Mouse (Mus musculus): ENCODE data around the gene Mllt10. TPM values are rescaled to one million over a fixed set of nuclear protein-coding genes. Genes with fewer than 3 reads are reported as not detected.

Mllt10 gene
- polyA plus RNA-seq, 1 experiment: 433 TPM

DNA sequence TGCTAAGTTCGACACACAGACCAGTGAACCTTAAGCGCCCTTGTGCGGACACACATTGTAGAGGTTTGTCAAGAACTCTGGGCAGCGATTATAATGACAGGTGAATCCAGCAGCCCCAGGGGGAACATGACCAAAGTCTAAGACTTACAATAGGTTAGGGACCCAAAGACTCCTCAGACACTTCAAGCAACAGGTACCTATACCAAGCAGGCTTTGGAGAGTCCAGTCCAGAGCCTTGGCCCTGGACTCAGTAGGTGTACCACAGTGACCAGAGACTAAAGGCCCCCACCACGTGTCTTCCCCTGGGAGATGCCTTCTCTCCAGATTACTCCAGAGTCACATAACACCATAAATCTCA lies 22.5 kb upstream of the Mllt10 start:
- H3K4me1 ChIP-seq (ENCODE audit: control insufficient read depth, insufficient read depth, low read length): peaks cover 5% of the 10 kb centered on the region; the same call in 1 of the 2 replicates
- H3K4me3 ChIP-seq (ENCODE audit: insufficient read depth, low read depth, low read length): no peak overlapping the region
- 94% methylated on average over 5 of the region's 5 CpGs for WGBS
- H3K27ac ChIP-seq (ENCODE audit: insufficient read depth, low read depth, low read length): no peak overlapping the region
- TF ChIP-seq POLR2A (IDR thresholded peaks at IDR 0.05; ENCODE audit: insufficient read depth, low read depth, low read length): no peak
- no peak for TF ChIP-seq CTCF (IDR thresholded peaks at IDR 0.05; ENCODE audit: insufficient read depth, low read depth, low read length)

DNA sequence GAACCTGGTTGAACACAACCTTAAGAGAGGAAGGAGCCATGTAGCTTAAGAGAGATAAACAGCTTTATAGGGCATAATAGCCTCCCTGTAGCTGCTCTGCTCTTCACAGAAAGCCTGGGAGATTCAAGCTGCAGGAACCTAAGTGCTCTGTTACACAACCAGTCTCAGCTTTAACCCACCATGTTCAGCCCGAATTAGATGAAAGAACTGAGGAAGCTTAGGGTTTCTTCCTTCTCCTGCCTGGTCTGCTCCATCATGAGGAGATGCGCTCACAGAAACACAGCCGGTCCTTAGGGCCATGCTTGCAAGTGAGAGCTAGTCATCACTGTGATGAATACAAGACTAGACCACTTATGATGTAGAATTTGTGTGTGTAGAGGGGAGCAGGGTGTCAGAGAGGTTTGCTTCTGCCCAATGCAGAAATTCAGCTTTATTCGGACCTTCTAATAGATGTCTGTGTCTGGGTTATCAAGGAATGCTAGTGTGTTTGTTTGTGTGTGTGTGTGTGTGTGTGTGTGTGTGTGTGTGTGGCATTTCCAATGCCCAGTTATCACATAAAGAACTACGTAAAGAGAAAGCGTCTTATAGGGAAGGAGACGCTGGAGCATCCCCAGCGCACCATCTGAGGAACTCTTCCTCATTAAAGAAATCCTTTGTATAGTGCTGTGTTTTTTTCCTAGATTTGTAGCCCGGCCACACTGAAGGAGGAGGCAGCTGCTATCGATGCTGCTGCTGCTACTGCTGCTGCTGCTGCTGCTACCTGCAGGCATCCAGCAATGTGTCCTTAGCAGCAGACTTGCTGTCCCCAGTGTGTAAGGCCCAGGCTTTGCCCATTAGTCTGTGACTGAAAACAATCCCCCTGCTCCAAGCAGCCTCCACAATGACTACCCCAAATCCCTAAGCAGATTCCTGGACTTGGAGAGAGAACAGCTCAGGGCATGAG lies 21.6 kb upstream of the Mllt10 start:
- Histone ChIP-seq H3K27ac (ENCODE audit: insufficient read depth, low read depth, low read length) (no peak overlapping the region), H3K4me3 (ENCODE audit: insufficient read depth, low read depth, low read length) (no peak overlapping the region), H3K4me1 (ENCODE audit: control insufficient read depth, insufficient read depth, low read length) (peaks cover 5% of the 10 kb centered on the region; the same call in 1 of the 2 replicates)
- no peak for TF ChIP-seq CTCF (IDR thresholded peaks at IDR 0.05; ENCODE audit: insufficient read depth, low read depth, low read length)
- TF ChIP-seq POLR2A (IDR thresholded peaks at IDR 0.05; ENCODE audit: insufficient read depth, low read depth, low read length): no peak
- 91% methylated on average over 10 of the region's 10 CpGs for WGBS

DNA sequence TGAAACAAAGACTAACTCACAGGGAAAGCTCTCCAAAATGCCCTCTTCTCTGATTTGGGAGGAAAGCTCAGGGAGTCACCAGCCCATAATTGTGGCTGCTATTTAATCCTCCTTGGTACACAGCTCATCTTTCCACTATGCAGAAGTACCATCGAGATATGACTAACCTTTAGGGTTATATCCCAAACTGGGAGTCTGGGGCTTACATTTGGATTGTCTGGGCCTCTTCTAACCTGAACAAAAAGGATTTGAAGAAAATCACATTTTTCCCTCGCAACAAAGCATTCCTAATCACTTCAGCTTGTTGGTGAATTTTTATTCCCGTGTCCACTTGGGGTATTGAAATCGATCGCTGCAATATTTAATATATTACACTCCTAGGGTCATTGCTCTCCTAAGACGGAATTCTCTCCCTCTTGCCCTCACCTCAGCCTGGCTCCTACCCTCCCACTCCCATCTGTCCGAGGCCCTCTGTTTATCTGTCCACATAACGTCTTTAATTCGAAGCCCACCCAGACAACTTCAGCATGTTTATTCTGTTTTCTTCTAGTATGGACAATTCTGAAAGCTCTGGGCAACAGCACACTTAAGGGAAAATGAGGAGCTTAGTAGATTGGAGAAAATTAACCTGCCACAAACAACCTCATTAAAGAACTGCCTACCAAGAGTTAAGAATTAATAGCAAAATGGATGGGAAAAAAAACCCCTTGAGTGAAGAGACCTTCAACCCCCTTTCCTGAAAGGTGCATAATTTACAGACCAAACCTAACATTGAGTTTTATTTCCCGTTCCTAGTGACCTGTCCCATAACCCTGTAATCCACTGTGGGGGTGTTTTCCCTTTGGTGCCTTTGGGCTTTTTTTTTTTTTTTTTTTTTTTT lies 20.4 kb upstream of the Mllt10 start:
- Histone ChIP-seq H3K27ac (ENCODE audit: insufficient read depth, low read depth, low read length) (no peak overlapping the region), H3K4me1 (ENCODE audit: control insufficient read depth, insufficient read depth, low read length) (peaks cover 3% of the 10 kb centered on the region; the same call in 1 of the 2 replicates), H3K4me3 (ENCODE audit: insufficient read depth, low read depth, low read length) (no peak overlapping the region)
- WGBS: 96% methylated on average over 10 of the region's 10 CpGs
- TF ChIP-seq POLR2A (IDR thresholded peaks at IDR 0.05; ENCODE audit: insufficient read depth, low read depth, low read length) (no peak), CTCF (IDR thresholded peaks at IDR 0.05; ENCODE audit: insufficient read depth, low read depth, low read length) (no peak)

DNA sequence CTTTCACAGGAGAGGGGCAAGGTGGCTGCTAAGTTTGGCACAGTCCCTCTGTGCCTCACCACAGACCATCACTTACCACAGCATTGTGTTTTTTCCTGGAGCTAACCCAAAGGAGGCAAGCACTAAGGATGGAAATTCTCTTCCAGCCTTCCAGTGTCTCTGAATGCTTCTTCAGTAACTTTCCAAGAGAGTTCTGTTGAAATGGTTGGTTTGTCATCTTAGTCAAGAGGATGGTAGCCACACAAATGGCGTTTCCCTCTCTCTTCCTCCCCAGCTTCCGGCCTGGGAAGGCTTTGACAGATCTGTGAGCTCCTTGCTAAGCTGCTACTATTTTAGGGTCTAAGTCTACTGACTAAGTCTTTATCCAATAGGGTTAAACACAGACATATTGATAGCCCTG lies 17.5 kb upstream of the Mllt10 start, which contains the start of gene A930004D18Rik:
Gene A930004D18Rik, minus strand, starts transcription at position 247 of the 400 bp plus-strand sequence.
- Histone ChIP-seq H3K4me1 (ENCODE audit: control insufficient read depth, insufficient read depth, low read length) (peaks cover 6% of the 10 kb centered on the region; the same call in 1 of the 2 replicates), H3K27ac (ENCODE audit: insufficient read depth, low read depth, low read length) (no peak within 1 kb of the TSS), H3K4me3 (ENCODE audit: insufficient read depth, low read depth, low read length) (no peak within 1 kb of the TSS)
- 89% methylated on average over 2 of the region's 2 CpGs for whole genome bisulfite sequencing
- no peak for TF ChIP-seq CTCF (IDR thresholded peaks at IDR 0.05; ENCODE audit: insufficient read depth, low read depth, low read length)

DNA sequence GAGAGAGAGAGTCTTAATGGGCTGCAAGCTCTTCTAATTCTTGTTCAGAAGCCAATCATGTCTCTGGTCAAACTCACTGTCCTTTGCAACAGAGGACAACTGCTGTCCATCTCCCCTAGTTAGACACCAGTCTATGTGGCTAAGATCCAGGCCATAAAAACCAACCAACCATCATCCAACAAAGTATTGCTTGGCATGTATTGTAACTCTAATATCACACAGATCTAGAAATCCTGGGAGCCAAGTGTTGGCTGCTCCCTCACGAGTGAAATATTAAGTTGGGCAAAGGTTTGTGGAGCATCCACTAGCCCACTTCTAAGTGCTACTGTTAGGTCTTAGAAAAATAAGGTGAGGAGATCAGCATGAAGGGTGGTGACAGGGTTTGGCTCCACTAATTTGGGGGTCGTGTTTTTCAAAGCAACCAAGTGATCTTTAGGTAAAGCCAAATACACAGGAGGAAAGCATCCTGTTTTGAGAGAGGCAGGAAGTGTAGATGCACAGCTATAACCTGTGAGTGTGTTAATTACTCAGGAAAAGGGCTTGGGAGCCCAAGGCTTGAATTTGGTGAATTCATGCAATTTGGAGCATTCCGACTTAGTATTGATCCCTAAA lies 16.8 kb upstream of the Mllt10 start:
- TF ChIP-seq CTCF (IDR thresholded peaks at IDR 0.05; ENCODE audit: insufficient read depth, low read depth, low read length) (no peak), POLR2A (IDR thresholded peaks at IDR 0.05; ENCODE audit: insufficient read depth, low read depth, low read length) (no peak)
- no peak overlapping the region for H3K27ac ChIP-seq (ENCODE audit: insufficient read depth, low read depth, low read length)
- no peak overlapping the region for H3K4me3 ChIP-seq (ENCODE audit: insufficient read depth, low read depth, low read length)
- H3K4me1 ChIP-seq (ENCODE audit: control insufficient read depth, insufficient read depth, low read length): peaks cover 6% of the 10 kb centered on the region; the same call in 1 of the 2 replicates
- 84% methylated on average over 3 of the region's 3 CpGs for WGBS

DNA sequence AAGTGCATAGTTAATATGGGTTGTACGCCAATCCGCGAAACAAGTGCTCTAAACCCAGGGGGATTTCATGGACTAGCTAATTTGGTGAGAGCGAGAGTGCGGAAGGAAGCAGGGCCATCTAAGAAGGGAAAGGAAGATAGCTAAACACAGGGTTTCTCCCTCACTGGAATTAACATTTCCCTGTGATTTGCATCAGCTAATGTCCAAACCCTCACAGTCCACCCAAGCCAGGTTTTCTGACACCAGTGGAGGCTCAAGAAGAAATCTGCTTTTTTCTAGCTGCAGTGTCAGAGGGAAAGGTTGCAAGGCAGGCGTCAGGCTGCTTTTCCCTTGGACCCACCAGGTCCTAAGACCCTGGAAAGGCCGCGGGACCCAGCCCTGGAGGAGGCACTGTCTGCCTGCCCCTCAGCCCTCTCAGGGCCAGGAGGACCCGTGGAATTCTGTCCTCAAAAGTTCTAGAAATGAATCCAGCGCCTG lies 16.1 kb upstream of the Mllt10 start:
- Histone ChIP-seq H3K27ac (ENCODE audit: insufficient read depth, low read depth, low read length) (no peak overlapping the region), H3K4me3 (ENCODE audit: insufficient read depth, low read depth, low read length) (no peak overlapping the region), H3K4me1 (ENCODE audit: control insufficient read depth, insufficient read depth, low read length) (peaks cover 6% of the 10 kb centered on the region; the same call in 1 of the 2 replicates)
- TF ChIP-seq CTCF (IDR thresholded peaks at IDR 0.05; ENCODE audit: insufficient read depth, low read depth, low read length) (no peak), POLR2A (IDR thresholded peaks at IDR 0.05; ENCODE audit: insufficient read depth, low read depth, low read length) (no peak)
- 90% methylated on average over 10 of the region's 10 CpGs for WGBS

DNA sequence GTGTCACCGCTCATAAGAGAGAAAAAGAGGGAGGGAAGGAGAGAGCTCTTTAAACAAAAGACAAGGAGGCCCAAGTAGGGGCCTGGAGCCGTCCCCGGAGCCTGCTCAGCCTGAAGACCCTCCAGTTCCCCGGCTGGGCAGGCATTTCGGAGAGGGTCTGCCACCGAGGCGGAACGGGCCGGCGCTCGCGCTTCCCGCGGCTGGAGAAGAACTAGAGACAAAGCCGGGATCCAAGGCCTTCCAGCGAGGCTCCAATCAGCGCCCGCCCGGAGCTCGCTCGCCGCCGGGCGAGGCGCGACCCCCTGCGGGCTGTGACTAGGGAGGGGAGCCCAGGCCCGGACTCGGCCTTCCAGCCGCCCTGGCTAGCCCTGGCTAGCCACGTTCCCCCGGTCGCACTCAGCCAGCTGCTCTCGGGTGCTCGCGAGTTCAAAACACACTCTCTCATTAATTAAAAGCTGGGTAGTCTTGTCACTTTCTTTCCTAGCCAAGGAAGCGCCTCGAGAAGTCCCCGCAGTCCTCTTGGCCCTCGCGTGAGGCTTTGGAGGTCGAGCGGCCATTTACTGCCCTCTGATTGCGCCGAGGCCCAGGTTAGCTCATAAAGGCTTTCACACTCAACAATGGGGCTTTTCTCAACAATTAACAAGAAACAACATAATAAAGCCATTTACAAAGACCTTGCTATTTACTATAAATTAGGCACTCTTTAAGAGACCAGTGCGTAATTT lies 15.3 kb upstream of the Mllt10 start:
- Histone ChIP-seq H3K4me3 (ENCODE audit: insufficient read depth, low read depth, low read length) (peak overlapping the region; percentile 6; the same call in 1 of the 2 replicates), H3K4me1 (ENCODE audit: control insufficient read depth, insufficient read depth, low read length) (peaks cover 6% of the 10 kb centered on the region; the same call in 1 of the 2 replicates), H3K27ac (ENCODE audit: insufficient read depth, low read depth, low read length) (no peak overlapping the region)
- TF ChIP-seq CTCF (IDR thresholded peaks at IDR 0.05; ENCODE audit: insufficient read depth, low read depth, low read length) (no peak), POLR2A (IDR thresholded peaks at IDR 0.05; ENCODE audit: insufficient read depth, low read depth, low read length) (no peak)
- 56% methylated on average over 46 of the region's 46 CpGs for WGBS
